Mouse (Mus musculus) MEL (cell line): ENCODE measurements at regions not wholly inside any gene's neighbourhood (a gene's known extent, or its start where the extent isn't known, plus 50 kb on each side); places are given as distances from the start of the nearest gene placed in this dataset.

Source experiments
- DNase-seq: peaks from one replicate; pipeline ENCODE4 v3.0.0; 2011; ENCODE audit warnings: low read depth, low spot score
- H3K27ac ChIP-seq: 2 replicates; pipeline ENCODE4 v1.5.1; 2012; ENCODE audit warnings: low read depth, mild to moderate bottlenecking, control low read depth, low read length, moderate library complexity; ENCODE audit not compliant: control insufficient read depth
- H3K27me3 ChIP-seq, 2 experiments: fragments of 150-350 bp in 1 of 2; sonication (generic) in 1 of 2; 2 replicates each; pipeline ENCODE4 v1.6.1; 2012; ENCODE audit warnings: low read length in 2 of 2, mild to moderate bottlenecking in 2 of 2, improper control_type of control experiment in 1 of 2, moderate library complexity in 1 of 2; ENCODE audit not compliant: insufficient read depth in 2 of 2, control insufficient read depth in 1 of 2
- H3K36me3 ChIP-seq, 2 experiments: 2 replicates each; pipeline ENCODE4 v1.6.1; 2012 to 2014; ENCODE audit warnings: low read length in 2 of 2, improper control_type of control experiment in 1 of 2, inconsistent platforms in 1 of 2, mild to moderate bottlenecking in 1 of 2; ENCODE audit not compliant: insufficient read depth in 2 of 2, control insufficient read depth in 1 of 2
- H3K4me1 ChIP-seq, 2 experiments: fragments of 150-350 bp in 1 of 2; sonication (generic) in 1 of 2; 2 replicates each; pipeline ENCODE4 v1.6.1; 2012; ENCODE audit warnings: low read length in 2 of 2, improper control_type of control experiment in 1 of 2, mild to moderate bottlenecking in 1 of 2; ENCODE audit not compliant: insufficient read depth in 2 of 2, control insufficient read depth in 1 of 2
- H3K4me3 ChIP-seq, 2 experiments: fragments of 150-350 bp in 1 of 2; sonication (generic) in 1 of 2; 2 replicates each; pipeline ENCODE4 v1.5.1; 2012; ENCODE audit warnings: low read depth in 2 of 2, low read length in 2 of 2, mild to moderate bottlenecking in 2 of 2, moderate library complexity in 2 of 2, control low read depth in 1 of 2, improper control_type of control experiment in 1 of 2; ENCODE audit not compliant: control insufficient read depth in 1 of 2, insufficient read depth in 1 of 2
- H3K79me2 ChIP-seq: 2 replicates; pipeline ENCODE4 v1.6.1; 2012; ENCODE audit warnings: mild to moderate bottlenecking, low read length, moderate library complexity; ENCODE audit not compliant: control insufficient read depth, poor library complexity, insufficient read depth
- H3K9ac ChIP-seq: 2 replicates; pipeline ENCODE4 v1.6.1; 2012; ENCODE audit warnings: low read depth, mild to moderate bottlenecking, control low read depth, low read length, moderate library complexity; ENCODE audit not compliant: control insufficient read depth, poor library complexity, severe bottlenecking
- H3K9me3 ChIP-seq: fragments of 150-350 bp; sonication (generic); replicated peaks from 2 replicates; pipeline ENCODE4 v1.6.1; 2012; ENCODE audit warnings: mild to moderate bottlenecking, low read length, improper control_type of control experiment, moderate library complexity; ENCODE audit not compliant: insufficient read depth
- BHLHE40 ChIP-seq: IDR thresholded peaks from 2 replicates; pipeline ENCODE4 v1.6.1; 2012; ENCODE audit warnings: low read depth, mild to moderate bottlenecking, inconsistent platforms, low read length, improper control_type of control experiment, borderline replicate concordance
- CHD1 ChIP-seq: IDR thresholded peaks from 2 replicates; pipeline ENCODE4 v1.6.1; 2012; ENCODE audit warnings: low read depth, mild to moderate bottlenecking, inconsistent platforms, low read length, improper control_type of control experiment
- CTCF ChIP-seq, 3 experiments: IDR thresholded peaks in 2 of 3; conservative IDR thresholded peaks in 1 of 3; 2 replicates each; pipeline ENCODE4 v1.5.1; 2011 to 2012; ENCODE audit warnings: low read length in 3 of 3, low read depth in 2 of 3, mild to moderate bottlenecking in 2 of 3, improper control_type of control experiment in 1 of 3, inconsistent platforms in 1 of 3, mixed read lengths in 1 of 3, moderate library complexity in 1 of 3; ENCODE audit not compliant: control insufficient read depth in 1 of 3, insufficient read depth in 1 of 3, poor library complexity in 1 of 3, severe bottlenecking in 1 of 3
- E2F4 ChIP-seq: IDR thresholded peaks from 2 replicates; pipeline ENCODE4 v1.6.1; 2011; ENCODE audit warnings: low read depth, low read length, improper control_type of control experiment, borderline replicate concordance
- ELF1 ChIP-seq: IDR thresholded peaks from 2 replicates; pipeline ENCODE4 v1.6.1; 2014; ENCODE audit warnings: low read depth, mild to moderate bottlenecking, inconsistent platforms, low read length, improper control_type of control experiment, moderate library complexity
- EP300 ChIP-seq, 2 experiments: IDR thresholded peaks; 2 replicates each; pipeline ENCODE4 v1.6.1; 2011; ENCODE audit warnings: improper control_type of control experiment in 2 of 2, low read length in 2 of 2, low read depth in 1 of 2, mild to moderate bottlenecking in 1 of 2
- ETS1 ChIP-seq: IDR thresholded peaks from 2 replicates; pipeline ENCODE4 v1.6.1; 2012; ENCODE audit warnings: low read depth, mild to moderate bottlenecking, inconsistent platforms, low read length, improper control_type of control experiment, moderate library complexity
- GABPA ChIP-seq: IDR thresholded peaks from 2 replicates; pipeline ENCODE4 v1.6.1; 2012; ENCODE audit warnings: low read depth, mild to moderate bottlenecking, inconsistent platforms, low read length, improper control_type of control experiment, moderate library complexity
- GATA1 ChIP-seq: IDR thresholded peaks from 2 replicates; pipeline ENCODE4 v1.6.1; 2011; ENCODE audit warnings: low read depth, low read length, improper control_type of control experiment
- MAFK ChIP-seq: IDR thresholded peaks from 2 replicates; pipeline ENCODE4 v1.6.1; 2011; ENCODE audit warnings: low read depth, mild to moderate bottlenecking, low read length, improper control_type of control experiment, borderline replicate concordance
- MAX ChIP-seq: IDR thresholded peaks from 2 replicates; pipeline ENCODE4 v1.6.1; 2011; ENCODE audit warnings: low read length, improper control_type of control experiment
- MAZ ChIP-seq: IDR thresholded peaks from 2 replicates; pipeline ENCODE4 v1.6.1; 2012; ENCODE audit warnings: low read depth, mild to moderate bottlenecking, inconsistent platforms, low read length, improper control_type of control experiment
- MEF2A ChIP-seq: IDR thresholded peaks from 2 replicates; pipeline ENCODE4 v1.6.1; 2014; ENCODE audit warnings: low read depth, mild to moderate bottlenecking, inconsistent platforms, low read length, improper control_type of control experiment; ENCODE audit not compliant: poor library complexity, insufficient replicate concordance, severe bottlenecking; ENCODE audit errors: extremely low read depth
- MYB ChIP-seq: IDR thresholded peaks from 2 replicates; pipeline ENCODE4 v1.6.1; 2011; ENCODE audit warnings: mild to moderate bottlenecking, low read depth, low read length, improper control_type of control experiment
- NELFE ChIP-seq: IDR thresholded peaks from 2 replicates; pipeline ENCODE4 v1.6.1; 2011; ENCODE audit warnings: low read depth, low read length, improper control_type of control experiment
- POLR2AphosphoS2 ChIP-seq: IDR thresholded peaks from 2 replicates; pipeline ENCODE4 v1.6.1; 2011; ENCODE audit warnings: low read length, improper control_type of control experiment
- RAD21 ChIP-seq: IDR thresholded peaks from 2 replicates; pipeline ENCODE4 v1.6.1; 2011; ENCODE audit warnings: mild to moderate bottlenecking, low read depth, low read length, improper control_type of control experiment
- RCOR1 ChIP-seq: IDR thresholded peaks from 2 replicates; pipeline ENCODE4 v1.6.1; 2012; ENCODE audit warnings: low read depth, mild to moderate bottlenecking, inconsistent platforms, low read length, improper control_type of control experiment
- TCF12 ChIP-seq: IDR thresholded peaks from 2 replicates; pipeline ENCODE4 v1.6.1; 2014; ENCODE audit warnings: low read depth, mild to moderate bottlenecking, inconsistent platforms, low read length, improper control_type of control experiment, moderate library complexity
- USF2 ChIP-seq, 2 experiments: IDR thresholded peaks; 2 replicates each; pipeline ENCODE4 v1.6.1; 2011 to 2012; ENCODE audit warnings: improper control_type of control experiment in 2 of 2, low read length in 2 of 2, borderline replicate concordance in 1 of 2, inconsistent platforms in 1 of 2, low read depth in 1 of 2, mild to moderate bottlenecking in 1 of 2; ENCODE audit not compliant: insufficient read depth in 1 of 2
- ZKSCAN1 ChIP-seq: IDR thresholded peaks from 2 replicates; pipeline ENCODE4 v1.6.1; 2012; ENCODE audit warnings: low read depth, mild to moderate bottlenecking, inconsistent platforms, low read length, improper control_type of control experiment, moderate library complexity

DNA sequence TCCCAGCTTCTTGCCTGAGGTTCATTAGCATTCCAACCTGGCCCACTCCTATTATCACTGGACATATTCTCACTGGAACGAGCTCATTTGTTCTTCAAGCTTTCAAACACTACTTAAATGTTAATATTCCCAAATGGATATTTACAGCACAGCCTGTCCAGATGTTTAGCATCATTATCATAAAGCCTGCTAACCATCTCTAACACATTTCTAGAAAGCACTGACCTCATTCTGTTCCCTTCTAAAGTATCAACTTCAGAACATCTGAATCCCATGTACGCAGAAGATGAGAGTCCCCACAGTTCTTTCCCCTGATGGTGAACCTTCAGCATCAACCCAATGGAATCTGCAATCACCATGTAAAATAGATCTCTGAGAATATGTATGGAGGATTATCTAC lies 651.1 kb downstream of the Adgrl2 start:
- peaks cover 0 to 3% of the 10 kb centered on the region in 2 experiments; a peak in 2 of 4 replicates for H3K36me3 ChIP-seq
- no peak overlapping the region for H3K4me3 ChIP-seq
- no peaks in the 10 kb centered on the region for H3K27me3 ChIP-seq
- DNase-seq = no peak
- peaks cover 3 to 13% of the 10 kb centered on the region in 2 experiments for H3K4me1 ChIP-seq
- H3K79me2 ChIP-seq = no peaks in the 10 kb centered on the region
- no peak overlapping the region for H3K27ac ChIP-seq
- H3K9ac ChIP-seq = no peak overlapping the region
- TF ChIP-seq MAFK (no peak), CHD1 (no peak), BHLHE40 (no peak), E2F4 (no peak), EP300 (IDR thresholded peaks at IDR 0.05; ENCODE audit: low read depth in 1 of 2, low read length in 2 of 2) (no peak), MAZ (no peak), ETS1 (no peak), USF2 (IDR thresholded peaks at IDR 0.05; ENCODE audit: borderline replicate concordance in 1 of 2, insufficient read depth in 1 of 2, low read depth in 1 of 2, low read length in 2 of 2) (no peak), GATA1 (no peak), NELFE (no peak), MYB (no peak), RCOR1 (no peak)
- no peaks in the 10 kb centered on the region for H3K9me3 ChIP-seq

- no peak for TF ChIP-seq RAD21
- TF ChIP-seq ZKSCAN1 = no peak
- TF ChIP-seq USF2 (IDR thresholded peaks at IDR 0.05; ENCODE audit: borderline replicate concordance in 1 of 2, insufficient read depth in 1 of 2, low read depth in 1 of 2, low read length in 2 of 2) = no peak
- no peak for TF ChIP-seq MEF2A
- TF ChIP-seq GABPA = no peak
- TF ChIP-seq TCF12 = no peak
- no peak for TF ChIP-seq MAX
- no peak for TF ChIP-seq ELF1
- no peak for TF ChIP-seq POLR2AphosphoS2
- no peak for TF ChIP-seq CTCF (IDR thresholded peaks at IDR 0.05 in 2 of 3, conservative IDR thresholded peaks at IDR 0.05 in 1 of 3; ENCODE audit: control insufficient read depth in 1 of 3, insufficient read depth in 1 of 3, low read depth in 2 of 3, low read length in 3 of 3, poor library complexity in 1 of 3, severe bottlenecking in 1 of 3)
- peak overlapping the region; percentile 41 for H3K9ac ChIP-seq
- H3K27me3 ChIP-seq = no peaks in the 10 kb centered on the region
- H3K27ac ChIP-seq = no peak overlapping the region
- no peaks in the 10 kb centered on the region for H3K9me3 ChIP-seq
- H3K36me3 ChIP-seq = peaks cover 0 to 3% of the 10 kb centered on the region in 2 experiments; a peak in 2 of 4 replicates
- peaks cover 3 to 6% of the 10 kb centered on the region in 2 experiments for H3K4me1 ChIP-seq
- no peak for DNase-seq
- H3K4me3 ChIP-seq = peak overlapping the region; percentile 47; a peak in 3 of 4 replicates
- no peaks in the 10 kb centered on the region for H3K79me2 ChIP-seq
Measured at GRCm38 (mm10) chr3:148336640-148337039, 653.7 kb downstream of the Adgrl2 start.
